Mouse (Mus musculus): ENCODE data around the gene Carf.

DNA sequence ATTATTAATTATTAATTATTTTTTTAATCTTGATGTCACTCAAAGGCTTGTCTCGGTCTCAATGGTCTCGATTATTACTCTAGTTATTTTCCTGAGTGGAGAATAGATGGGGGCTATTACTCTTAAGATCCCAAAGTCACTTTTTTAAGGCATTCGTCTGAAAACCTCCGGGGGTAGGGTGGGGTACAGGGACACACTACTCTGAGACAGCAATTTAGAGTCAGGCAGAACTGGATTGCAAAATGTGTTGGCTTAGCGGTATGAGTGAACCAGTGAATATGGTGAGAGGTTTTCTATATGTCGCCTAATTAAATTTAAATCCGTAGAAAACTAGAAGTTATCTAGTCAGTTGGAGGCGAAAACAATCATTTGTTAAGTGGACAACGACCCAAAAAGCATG lies 792 bp downstream of the Carf start:
- TF ChIP-seq EP300 (IDR thresholded peaks at IDR 0.05; ENCODE audit: low read depth) (no peak), CTCF (IDR thresholded peaks at IDR 0.05; ENCODE audit: low read depth) (no peak)

Measured in liver, postnatal 0 days (tissue).